Mouse (Mus musculus): Measurements from ENCODE around the gene Rnf144b. TPM values are rescaled to one million over a fixed set of nuclear protein-coding genes. Genes with fewer than 3 reads are reported as not detected.

The Rnf144b gene
- polyA plus RNA-seq, 1 experiment from 2014 or later: 1.0 TPM

GRCm38 (mm10) chr13:47178182-47178581 lies 55.7 kb downstream of the Rnf144b start:
- 76% methylated on average over 8 of the region's 8 CpGs for WGBS
- Histone ChIP-seq H3K9ac (replicated peaks) (no peak overlapping the region), H3K36me3 (no peaks in the 10 kb centered on the region), H3K4me3 (replicated peaks) (no peak overlapping the region), H3K27me3 (no peaks in the 10 kb centered on the region), H3K9me3 (no peaks in the 10 kb centered on the region), H3K4me1 (replicated peaks) (no peaks in the 10 kb centered on the region), H3K27ac (no peak overlapping the region), H3K4me2 (no peak overlapping the region)
- no peak for ATAC-seq (ENCODE audit: insufficient number of reproducible peaks, insufficient read depth, low FRiP score, low TSS enrichment, low read depth)

DNA sequence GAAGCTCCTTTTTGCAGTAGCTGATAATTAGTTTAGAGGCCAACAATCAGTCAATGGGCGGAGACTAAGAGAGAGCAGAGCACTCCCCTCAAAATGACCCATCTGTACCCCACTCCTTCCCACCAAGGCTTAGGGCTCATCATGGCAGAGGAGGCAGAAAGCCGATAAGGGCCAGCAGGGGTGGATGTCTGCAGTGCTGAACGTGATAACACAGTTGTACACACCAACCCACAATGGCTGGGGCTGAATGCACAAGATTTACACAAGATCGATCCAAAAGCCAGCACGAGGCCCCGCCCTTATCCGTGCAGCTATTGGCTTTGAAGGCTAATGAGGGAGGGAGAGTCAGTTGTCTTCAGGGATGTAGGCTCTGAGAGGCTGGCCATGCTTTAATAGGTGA lies 58.3 kb downstream of the Rnf144b start:
- H3K9me3 ChIP-seq: no peaks in the 10 kb centered on the region

GRCm38 (mm10) chr13:47182366-47182765 lies 59.9 kb downstream of the Rnf144b start:
- ATAC-seq (ENCODE audit: insufficient number of reproducible peaks, insufficient read depth, low FRiP score, low TSS enrichment, low read depth): no peak
- H3K4me2 ChIP-seq: no peak overlapping the region
- WGBS: 82% methylated on average over 5 of the region's 5 CpGs

More for the DNA sequence above, 58.3 kb downstream of the Rnf144b start:
- 85% methylated on average over 7 of the region's 7 CpGs for WGBS
- no peak for ATAC-seq (ENCODE audit: insufficient number of reproducible peaks, insufficient read depth, low FRiP score, low TSS enrichment, low read depth)
- H3K4me3 ChIP-seq (replicated peaks): no peak overlapping the region
- H3K4me2 ChIP-seq: no peak overlapping the region
- H3K9ac ChIP-seq (replicated peaks): no peak overlapping the region
- no peaks in the 10 kb centered on the region for H3K27me3 ChIP-seq
- H3K36me3 ChIP-seq: no peaks in the 10 kb centered on the region
- H3K27ac ChIP-seq: no peak overlapping the region
- H3K4me1 ChIP-seq (replicated peaks): no peaks in the 10 kb centered on the region

DNA sequence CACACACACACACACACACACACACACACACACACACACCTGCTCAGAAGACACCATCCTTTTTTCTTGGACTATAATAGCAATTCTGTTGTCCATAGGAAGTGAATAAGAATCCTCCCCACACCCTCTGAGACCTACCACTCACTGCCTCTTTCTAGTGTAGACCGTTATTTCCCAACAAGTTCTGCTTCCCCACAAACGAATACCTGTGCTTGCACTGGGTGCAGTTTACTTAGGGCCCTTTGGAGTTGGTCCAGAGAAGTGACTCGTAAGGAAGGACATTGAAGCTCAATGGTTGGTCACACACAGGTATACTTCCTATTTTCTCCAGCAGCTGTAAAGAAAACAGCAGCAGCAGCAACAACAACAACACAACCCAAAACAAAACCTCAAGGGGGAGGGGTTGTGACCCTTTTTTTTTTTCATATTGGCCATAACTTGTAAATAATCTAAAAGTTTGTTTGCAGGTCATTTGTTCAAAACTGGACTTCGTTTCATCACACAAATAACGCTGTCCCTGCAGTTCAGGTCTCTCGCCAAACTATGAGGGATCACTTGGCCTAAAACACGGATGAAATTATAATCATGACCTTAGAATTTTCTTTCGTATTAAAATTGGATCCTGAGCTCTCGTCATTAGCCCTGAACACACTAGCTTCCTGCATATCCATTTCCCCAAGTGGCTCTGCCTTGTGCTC lies 60.7 kb downstream of the Rnf144b start:
- Histone ChIP-seq H3K4me3 (replicated peaks) (no peak overlapping the region), H3K4me1 (replicated peaks) (no peaks in the 10 kb centered on the region), H3K36me3 (no peaks in the 10 kb centered on the region), H3K27ac (no peak overlapping the region), H3K9me3 (no peaks in the 10 kb centered on the region), H3K4me2 (no peak overlapping the region), H3K9ac (replicated peaks) (no peak overlapping the region), H3K27me3 (no peaks in the 10 kb centered on the region)
- no peak for ATAC-seq (ENCODE audit: insufficient number of reproducible peaks, insufficient read depth, low FRiP score, low TSS enrichment, low read depth)
- WGBS: 84% methylated on average over 9 of the region's 9 CpGs

More at GRCm38 (mm10) chr13:47182366-47182765, 59.9 kb downstream of the Rnf144b start:
- Histone ChIP-seq H3K27me3 (no peaks in the 10 kb centered on the region), H3K27ac (no peak overlapping the region), H3K36me3 (no peaks in the 10 kb centered on the region), H3K9ac (replicated peaks) (no peak overlapping the region), H3K9me3 (no peaks in the 10 kb centered on the region), H3K4me1 (replicated peaks) (no peaks in the 10 kb centered on the region), H3K4me3 (replicated peaks) (no peak overlapping the region)

GRCm38 (mm10) chr13:47183771-47184170 lies 61.3 kb downstream of the Rnf144b start:
- 58% methylated on average over 9 of the region's 9 CpGs for WGBS

GRCm38 (mm10) chr13:47187836-47188235 lies 65.4 kb downstream of the Rnf144b start:
- peaks cover 8% of the 10 kb centered on the region for H3K27me3 ChIP-seq
- H3K4me1 ChIP-seq (replicated peaks): no peaks in the 10 kb centered on the region
- no peaks in the 10 kb centered on the region for H3K9me3 ChIP-seq
- no peak overlapping the region for H3K4me2 ChIP-seq
- H3K9ac ChIP-seq (replicated peaks): no peak overlapping the region
- H3K4me3 ChIP-seq (replicated peaks): no peak overlapping the region
- no peaks in the 10 kb centered on the region for H3K36me3 ChIP-seq
- ATAC-seq (ENCODE audit: insufficient number of reproducible peaks, insufficient read depth, low FRiP score, low TSS enrichment, low read depth): no peak
- WGBS: 85% methylated on average over 4 of the region's 4 CpGs
- H3K27ac ChIP-seq: no peak overlapping the region

More at GRCm38 (mm10) chr13:47183771-47184170, 61.3 kb downstream of the Rnf144b start:
- no peak for ATAC-seq (ENCODE audit: insufficient number of reproducible peaks, insufficient read depth, low FRiP score, low TSS enrichment, low read depth)
- Histone ChIP-seq H3K4me1 (replicated peaks) (no peaks in the 10 kb centered on the region), H3K4me3 (replicated peaks) (no peak overlapping the region), H3K9ac (replicated peaks) (no peak overlapping the region), H3K4me2 (no peak overlapping the region), H3K9me3 (no peaks in the 10 kb centered on the region), H3K27me3 (no peaks in the 10 kb centered on the region), H3K36me3 (no peaks in the 10 kb centered on the region), H3K27ac (no peak overlapping the region)

GRCm38 (mm10) chr13:47189971-47190370 lies 67.5 kb downstream of the Rnf144b start:
- peaks cover 27% of the 10 kb centered on the region for H3K27me3 ChIP-seq
- H3K4me2 ChIP-seq: no peak overlapping the region
- no peak overlapping the region for H3K9ac ChIP-seq (replicated peaks)
- H3K9me3 ChIP-seq: no peaks in the 10 kb centered on the region
- no peaks in the 10 kb centered on the region for H3K36me3 ChIP-seq
- no peak overlapping the region for H3K4me3 ChIP-seq (replicated peaks)
- 84% methylated on average over 7 of the region's 7 CpGs for WGBS
- H3K27ac ChIP-seq: no peak overlapping the region
- 0 out of 2 replicates have a peak, but pooled peaks cover 8% of the 10 kb centered on the region for H3K4me1 ChIP-seq (replicated peaks)
- ATAC-seq (ENCODE audit: insufficient number of reproducible peaks, insufficient read depth, low FRiP score, low TSS enrichment, low read depth): no peak

DNA sequence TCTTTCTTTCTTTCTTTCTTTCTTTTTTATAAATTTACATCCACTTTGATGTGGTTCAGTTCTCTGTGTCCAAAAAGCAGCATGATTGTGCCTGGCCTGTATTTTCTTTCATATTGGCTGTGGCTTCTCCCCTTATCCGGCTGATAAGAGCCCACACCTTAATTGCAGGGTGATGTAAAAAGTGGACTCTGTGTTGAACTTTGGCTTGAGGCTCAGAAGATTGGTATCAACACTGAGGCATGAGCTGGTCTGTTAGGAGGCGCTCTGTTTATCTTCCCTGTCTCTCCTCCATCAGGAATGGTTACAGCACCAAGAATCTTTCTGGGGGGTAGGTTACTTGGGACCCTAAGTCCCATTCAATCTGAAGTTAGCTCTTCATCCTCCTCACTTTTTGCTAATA lies 69.7 kb downstream of the Rnf144b start:
- Histone ChIP-seq H3K4me1 (replicated peaks) (0 out of 2 replicates have a peak, but pooled peaks cover 10% of the 10 kb centered on the region), H3K4me2 (no peak overlapping the region), H3K9me3 (no peaks in the 10 kb centered on the region), H3K9ac (replicated peaks) (no peak overlapping the region), H3K27me3 (peaks cover 42% of the 10 kb centered on the region), H3K36me3 (no peaks in the 10 kb centered on the region), H3K27ac (no peak overlapping the region), H3K4me3 (replicated peaks) (no peak overlapping the region)
- no peak for ATAC-seq (ENCODE audit: insufficient number of reproducible peaks, insufficient read depth, low FRiP score, low TSS enrichment, low read depth)
- WGBS: 66% methylated on average over 2 of the region's 2 CpGs

- H3K4me3 ChIP-seq (replicated peaks): no peak overlapping the region
- no peaks in the 10 kb centered on the region for H3K36me3 ChIP-seq
- 65% methylated on average over 5 of the region's 5 CpGs for whole genome bisulfite sequencing
- no peak overlapping the region for H3K9ac ChIP-seq (replicated peaks)
- no peak overlapping the region for H3K4me2 ChIP-seq
- no peaks in the 10 kb centered on the region for H3K9me3 ChIP-seq
- H3K27me3 ChIP-seq: peaks cover 46% of the 10 kb centered on the region
- H3K4me1 ChIP-seq (replicated peaks): 0 out of 2 replicates have a peak, but pooled peaks cover 10% of the 10 kb centered on the region
- ATAC-seq (ENCODE audit: insufficient number of reproducible peaks, insufficient read depth, low FRiP score, low TSS enrichment, low read depth): no peak
- H3K27ac ChIP-seq: no peak overlapping the region
Observed at GRCm38 (mm10) chr13:47192771-47193170, 70.3 kb downstream of the Rnf144b start.

GRCm38 (mm10) chr13:47193326-47194153 lies 71.1 kb downstream of the Rnf144b start:
- Histone ChIP-seq H3K27me3 (peaks cover 50% of the 10 kb centered on the region), H3K4me3 (replicated peaks) (peak overlapping the region; percentile 50), H3K36me3 (no peaks in the 10 kb centered on the region), H3K9me3 (no peaks in the 10 kb centered on the region), H3K9ac (replicated peaks) (peak overlapping the region; percentile 65), H3K27ac (no peak overlapping the region), H3K4me1 (replicated peaks) (0 out of 2 replicates have a peak, but pooled peaks cover 10% of the 10 kb centered on the region), H3K4me2 (peak overlapping the region; percentile 87)
- 7% methylated on average over 32 of the region's 32 CpGs for WGBS
- ATAC-seq (ENCODE audit: insufficient number of reproducible peaks, insufficient read depth, low FRiP score, low TSS enrichment, low read depth): peak; percentile 26; the same call in 1 of the 2 replicates

DNA sequence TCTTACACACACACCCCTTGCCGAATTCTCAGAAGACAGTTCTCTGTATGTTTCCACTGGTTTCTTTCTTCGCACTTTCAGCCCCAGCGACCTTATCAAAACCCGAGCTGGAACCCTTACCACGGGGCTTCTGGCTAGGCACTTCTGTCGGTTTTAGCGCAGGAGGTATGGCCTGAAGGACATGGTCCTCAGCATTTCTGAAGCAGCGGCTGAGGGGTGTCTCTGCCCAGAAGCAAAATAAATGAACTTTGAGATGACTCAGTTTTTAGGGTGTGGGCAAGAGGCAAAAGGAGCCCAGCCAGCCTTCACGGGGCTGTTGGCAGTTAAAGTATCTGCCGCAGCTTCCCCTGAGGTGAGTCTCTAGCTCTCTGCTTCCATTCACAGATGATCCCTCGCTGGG lies 72.2 kb downstream of the Rnf144b start:
- no peak for ATAC-seq (ENCODE audit: insufficient number of reproducible peaks, insufficient read depth, low FRiP score, low TSS enrichment, low read depth)
- Histone ChIP-seq H3K9ac (replicated peaks) (no peak overlapping the region), H3K27ac (no peak overlapping the region), H3K4me1 (replicated peaks) (0 out of 2 replicates have a peak, but pooled peaks cover 10% of the 10 kb centered on the region), H3K4me2 (peak overlapping the region; percentile 87), H3K27me3 (peaks cover 50% of the 10 kb centered on the region), H3K4me3 (replicated peaks) (peak overlapping the region; percentile 50), H3K9me3 (no peaks in the 10 kb centered on the region), H3K36me3 (no peaks in the 10 kb centered on the region)
- 15% methylated on average over 11 of the region's 11 CpGs for WGBS
